Mouse (Mus musculus) heart, adult 2 months (tissue): ENCODE data around the gene Rnase1. TPM values are rescaled to one million over a fixed set of nuclear protein-coding genes. Genes with fewer than 3 reads are reported as not detected.
"Not testable (repeated sequence)": the region's sequence is repeated elsewhere in the genome, so short reads cannot be mapped to it uniquely, and the experiment has no call there.

Source experiments
- DNase-seq, 2 experiments: peaks; one replicate each; pipeline ENCODE4 v3.0.0; 2021
- H3K27ac ChIP-seq: fragments of 200-600 bp; 2 replicates; pipeline ENCODE4 v1.8.1; 2022
- H3K27me3 ChIP-seq: fragments of 200-500 bp; 2 replicates; pipeline ENCODE4 v1.6.1; 2012; ENCODE audit warnings: mild to moderate bottlenecking, low read length, inconsistent platforms, mixed read lengths; ENCODE audit not compliant: control insufficient read depth, insufficient read depth
- H3K36me3 ChIP-seq: fragments of 200-500 bp; 2 replicates; pipeline ENCODE4 v1.6.1; 2012; ENCODE audit warnings: low read length, inconsistent platforms; ENCODE audit not compliant: control insufficient read depth, insufficient read depth
- H3K4me1 ChIP-seq: fragments of 200-500 bp; 2 replicates; pipeline ENCODE4 v1.6.1; 2011; ENCODE audit warnings: low read length; ENCODE audit not compliant: control insufficient read depth, insufficient read depth
- H3K4me3 ChIP-seq: fragments of 200-600 bp; 2 replicates; pipeline ENCODE4 v1.8.1; 2022
- H3K79me2 ChIP-seq: fragments of 200-500 bp; replicated peaks from 2 replicates; pipeline ENCODE4 v1.6.1; 2012; ENCODE audit warnings: mild to moderate bottlenecking, inconsistent platforms, low read length, moderate library complexity, mixed read lengths; ENCODE audit not compliant: control insufficient read depth, insufficient read depth
- H3K9ac ChIP-seq: fragments of 200-500 bp; 2 replicates; pipeline ENCODE4 v1.6.1; 2012; ENCODE audit warnings: low read depth, mild to moderate bottlenecking, control low read depth, inconsistent platforms, low read length, mixed read lengths
- CTCF ChIP-seq: fragments of 200-600 bp; IDR thresholded peaks from 2 replicates; pipeline ENCODE4 v1.8.1; 2022; ENCODE audit warnings: antibody characterized with exemption, mild to moderate bottlenecking, moderate library complexity
- EP300 ChIP-seq: fragments of 200-500 bp; IDR thresholded peaks from 2 replicates; pipeline ENCODE4 v1.6.1; 2011; ENCODE audit warnings: low read depth, low read length, control low read depth; ENCODE audit not compliant: insufficient read depth
- POLR2A ChIP-seq: fragments of 200-500 bp; IDR thresholded peaks from 2 replicates; pipeline ENCODE4 v1.6.1; 2011; ENCODE audit warnings: mild to moderate bottlenecking, low read depth, low read length, control low read depth; ENCODE audit not compliant: insufficient read depth
- WGBS: fragments of 180-500 bp; shearing (Covaris S2); methylation state at CpG from one replicate; pipeline ENCODE4 v1.1.7; 2018; 5-methylcytosine and 5-hydroxymethylcytosine counted together
- intact Hi-C: fragments of 180-260 bp; cut with DNase I; formaldehyde crosslinking; loops from one replicate; pipeline ENCODE4 v1.15.1; 2025
- polyA plus RNA-seq: library from polyadenylated mRNA; depleted of rRNA; stranded (reverse); fragments of >200 nt; gene quantifications from 2 replicates; pipeline ENCODE4 v1.2.3, GENCODE M21; 2012
- total RNA-seq, 2 experiments: library from RNA; stranded (reverse); gene quantifications; 2 replicates each; pipeline ENCODE4 v1.2.3; 2021

Gene Rnase1
- total and polyA plus RNA-seq, 3 experiments, result 0.42 to 0.84 (median 0.76) TPM

GRCm38 (mm10) chr14:51166068-51166467 is 19.5 kb upstream of the Rnase1 start:
- intact Hi-C loops, result no loop called here
- TF ChIP-seq EP300, result no peak
- no peak for TF ChIP-seq POLR2A
- no peak for TF ChIP-seq CTCF
- Histone ChIP-seq H3K27me3 (no peaks in the 10 kb centered on the region), H3K27ac (no peak overlapping the region), H3K4me3 (no peak overlapping the region), H3K36me3 (no peaks in the 10 kb centered on the region), H3K79me2 (no peaks in the 10 kb centered on the region), H3K4me1 (peaks cover 3% of the 10 kb centered on the region), H3K9ac (no peak overlapping the region)
- DNase-seq, result no peak

GRCm38 (mm10) chr14:51165435-51165834 is 18.9 kb upstream of the Rnase1 start:
- Histone ChIP-seq H3K9ac (no peak overlapping the region), H3K36me3 (no peaks in the 10 kb centered on the region), H3K4me1 (peaks cover 3% of the 10 kb centered on the region), H3K27me3 (no peaks in the 10 kb centered on the region), H3K79me2 (no peaks in the 10 kb centered on the region), H3K27ac (no peak overlapping the region), H3K4me3 (no peak overlapping the region)
- no peak for DNase-seq
- intact Hi-C loops, result no loop called here
- WGBS, result 93% methylated on average over 1 of the region's 1 CpGs
- TF ChIP-seq POLR2A (no peak), EP300 (no peak), CTCF (no peak)

GRCm38 (mm10) chr14:51163323-51163722 is 16.7 kb upstream of the Rnase1 start:
- not testable (repeated sequence) for H3K79me2 ChIP-seq, H3K27me3 ChIP-seq, H3K4me1 ChIP-seq, H3K9ac ChIP-seq, H3K4me3 ChIP-seq, DNase-seq, H3K36me3 ChIP-seq, H3K27ac ChIP-seq
- intact Hi-C loops, result loop anchor here (5.0 kb wide), 1 partner anchor 36 kb away; no protein-coding TSS in a partner anchor
- WGBS, result 62% methylated on average over 6 of the region's 6 CpGs

DNA sequence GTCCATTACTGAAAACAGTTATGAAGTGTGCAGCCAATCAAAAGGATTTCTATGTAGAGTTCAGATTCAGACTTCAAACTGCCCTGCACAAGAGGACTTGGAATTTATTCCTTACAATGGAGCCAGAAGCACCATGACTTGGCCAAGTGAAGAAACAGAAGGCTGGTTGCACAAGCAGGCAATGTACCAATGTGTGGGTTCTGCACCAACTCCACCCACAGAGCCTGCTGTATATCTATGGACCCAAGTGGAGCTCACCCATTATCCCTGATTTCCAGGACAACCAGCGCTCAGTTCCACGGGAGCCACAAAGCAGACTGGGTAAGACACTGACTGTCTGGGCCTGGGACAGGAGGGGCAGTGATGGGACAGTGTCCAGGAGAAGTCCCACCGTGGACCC is 15.4 kb upstream of the Rnase1 start, which contains the start of gene Rnase2b:
Gene Rnase2b, plus strand, starts transcription at position 285 of the 400 bp plus-strand sequence.
- not testable (repeated sequence) for H3K36me3 ChIP-seq, DNase-seq, H3K79me2 ChIP-seq, H3K27me3 ChIP-seq, H3K4me1 ChIP-seq, H3K4me3 ChIP-seq, H3K9ac ChIP-seq, H3K27ac ChIP-seq
- 89% methylated on average over 3 of the region's 3 CpGs for WGBS
- intact Hi-C loops, result loop anchor here (5.0 kb wide), 1 partner anchor 35 kb away; no protein-coding TSS in a partner anchor

GRCm38 (mm10) chr14:51157072-51157471 is 10.5 kb upstream of the Rnase1 start:
- intact Hi-C loops, result no loop called here
- TF ChIP-seq POLR2A (no peak), CTCF (no peak)
- no peak overlapping the region for H3K4me3 ChIP-seq
- H3K79me2 ChIP-seq, result no peaks in the 10 kb centered on the region
- H3K9ac ChIP-seq, result no peak overlapping the region
- no peaks in the 10 kb centered on the region for H3K36me3 ChIP-seq
- WGBS, result 94% methylated on average over 1 of the region's 1 CpGs
- H3K27me3 ChIP-seq, result no peaks in the 10 kb centered on the region
- DNase-seq, result no peak
- H3K27ac ChIP-seq, result no peak overlapping the region
- H3K4me1 ChIP-seq, result no peaks in the 10 kb centered on the region

DNA sequence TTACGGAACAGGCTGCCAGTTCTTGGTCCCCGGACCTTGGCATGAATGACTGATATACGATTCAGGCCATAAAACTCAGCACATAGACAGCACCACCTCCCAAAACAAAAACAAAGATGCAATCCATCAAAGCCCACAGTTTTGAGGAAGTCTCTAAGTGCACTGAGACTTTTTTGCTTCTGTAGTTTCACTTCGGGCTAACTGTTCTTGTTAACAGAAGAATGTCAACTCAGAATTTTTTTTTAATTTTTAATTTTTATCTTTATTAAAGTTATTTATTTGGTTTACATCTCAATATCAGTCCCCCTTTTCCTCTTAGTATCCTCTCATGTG is 10.1 kb upstream of the Rnase1 start:
- intact Hi-C loops, result no loop called here
- TF ChIP-seq CTCF (no peak), EP300 (no peak), POLR2A (no peak)

More for the DNA sequence above, 10.1 kb upstream of the Rnase1 start:
- Histone ChIP-seq H3K4me1 (no peaks in the 10 kb centered on the region), H3K36me3 (no peaks in the 10 kb centered on the region), H3K79me2 (no peaks in the 10 kb centered on the region), H3K27ac (no peak overlapping the region), H3K4me3 (no peak overlapping the region), H3K27me3 (no peaks in the 10 kb centered on the region), H3K9ac (no peak overlapping the region)
- no peak for DNase-seq
- 80% methylated on average over 4 of the region's 4 CpGs for WGBS
